Mouse (Mus musculus) fat pad, adult 2 months (tissue): ENCODE measurements around the gene Sbsn.
"Not testable (repeated sequence)": the region's sequence is repeated elsewhere in the genome, so short reads cannot be mapped to it uniquely, and the experiment has no call there.

Experiments
- DNase-seq: peaks from one replicate; pipeline ENCODE4 v3.0.0-alpha.2; 2011; ENCODE audit warnings: low read depth, low spot score; ENCODE audit errors: extremely low read depth

Sbsn gene

DNA sequence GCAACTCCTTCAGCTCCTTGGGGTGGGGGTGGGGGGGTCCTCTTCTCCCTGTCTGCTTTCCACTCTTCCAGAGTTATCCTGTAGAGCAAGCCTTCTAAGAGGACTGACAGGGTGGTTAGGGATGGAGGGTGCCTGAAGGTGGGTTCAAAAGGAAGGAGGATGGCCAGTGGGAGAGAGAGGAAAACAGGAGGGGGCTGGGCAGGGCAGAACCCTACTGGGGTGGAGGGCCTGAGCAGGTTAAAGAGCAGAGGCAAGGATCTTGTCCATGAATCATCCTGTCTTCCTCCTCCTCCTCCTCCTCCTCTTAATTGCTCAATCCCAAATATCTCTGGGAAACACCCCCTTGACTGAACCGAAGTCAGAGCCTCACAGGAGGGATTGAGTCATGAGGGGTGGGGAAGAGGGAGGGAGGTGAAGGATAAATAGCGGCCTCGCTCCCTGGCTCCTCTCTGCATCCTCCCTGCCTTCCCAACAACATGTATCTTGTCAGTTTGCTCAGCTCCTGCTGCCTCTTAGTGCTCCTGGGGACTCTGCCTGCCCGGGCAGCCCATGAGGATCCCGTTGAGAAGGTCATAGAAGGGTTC is at the start of gene Sbsn:
Gene Sbsn (plus strand): TSS at position 386 of the 584 bp plus-strand sequence.
- DNase-seq: no peak

- DNase-seq: no peak
Observed at GRCm38 (mm10) chr7:30706214-30706882, 44.9 kb upstream of the Sbsn start.

GRCm38 (mm10) chr7:30707441-30707840 is 43.8 kb upstream of the Sbsn start:
- DNase-seq: no peak

- DNase-seq: no peak
Observed at GRCm38 (mm10) chr7:30711942-30712341, 39.3 kb upstream of the Sbsn start, which contains the start of gene Atp4a. Atp4a (plus strand) TSS chr7:30712209.

- DNase-seq: no peak
Observed at GRCm38 (mm10) chr7:30717006-30717715, 34.1 kb upstream of the Sbsn start.

- no peak for DNase-seq
Observed at GRCm38 (mm10) chr7:30717716-30718046, 33.6 kb upstream of the Sbsn start.

- DNase-seq: no peak
Observed at GRCm38 (mm10) chr7:30719669-30720068, 31.6 kb upstream of the Sbsn start.

DNA sequence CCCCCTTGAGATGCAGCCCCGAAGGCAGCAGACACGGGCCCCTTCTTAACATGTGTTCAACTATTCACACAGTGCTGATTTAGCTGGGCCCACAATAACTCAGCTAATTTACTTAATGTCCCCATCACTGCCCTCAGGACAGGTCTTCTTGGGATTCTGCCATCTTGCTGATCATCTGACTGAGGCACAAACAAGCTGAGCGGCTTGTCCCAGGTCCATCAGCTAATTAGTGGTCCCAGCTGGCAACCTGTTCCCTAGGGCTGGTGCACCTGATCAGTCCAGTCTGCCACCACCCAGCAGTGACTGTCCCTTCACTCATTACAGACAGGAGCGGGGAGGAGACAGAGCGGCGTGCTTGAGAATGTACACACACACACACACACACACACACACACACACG is 30.0 kb upstream of the Sbsn start:
- no peak for DNase-seq

GRCm38 (mm10) chr7:30723274-30723953 is 27.9 kb upstream of the Sbsn start:
- no peak for DNase-seq

GRCm38 (mm10) chr7:30728214-30728613 is 23.1 kb upstream of the Sbsn start:
- DNase-seq: no peak

GRCm38 (mm10) chr7:30728739-30729395 is 22.4 kb upstream of the Sbsn start:
- DNase-seq: no peak

- peak; percentile 94 for DNase-seq
Observed at GRCm38 (mm10) chr7:30729396-30730063, 21.7 kb upstream of the Sbsn start, which contains the start of gene Tmem147. Tmem147 (minus strand) TSS chr7:30729540.

GRCm38 (mm10) chr7:30730064-30730722 is 21.1 kb upstream of the Sbsn start:
- DNase-seq: not testable (repeated sequence)

- DNase-seq: no peak
Observed at GRCm38 (mm10) chr7:30736211-30736610, 15.1 kb upstream of the Sbsn start.

- DNase-seq: not testable (repeated sequence)
Observed at GRCm38 (mm10) chr7:30742570-30742969, 8.7 kb upstream of the Sbsn start.

- not testable (repeated sequence) for DNase-seq
Observed at GRCm38 (mm10) chr7:30743617-30744016, 7.7 kb upstream of the Sbsn start, which contains the start of gene Gapdhs. Gapdhs (minus strand) TSS chr7:30743681.

- no peak for DNase-seq
Observed at GRCm38 (mm10) chr7:30744022-30744598, 7.2 kb upstream of the Sbsn start.

GRCm38 (mm10) chr7:30747525-30748204 is 3.6 kb upstream of the Sbsn start:
- DNase-seq: no peak
